Mouse (Mus musculus): ENCODE measurements around the gene Slc9a9.

GRCm38 (mm10) chr9:95034140-95034970 is 364.6 kb downstream of the Slc9a9 start:
- TF ChIP-seq CTCF (IDR thresholded peaks at IDR 0.05; ENCODE audit: extremely low read depth, insufficient read depth, low read length) (no peak), POLR2A (IDR thresholded peaks at IDR 0.05; ENCODE audit: extremely low read depth, insufficient read depth, low read length) (no peak)
